Mouse (Mus musculus) kidney, embryonic 14.5 days (tissue): Measurements from ENCODE around the gene Slc31a2. TPM values are rescaled to one million over a fixed set of nuclear protein-coding genes. Genes with fewer than 3 reads are reported as not detected.

Source experiments
- ATAC-seq: fragments of 200-750 bp; cut with Nextera tagmentation; 2 replicates; pipeline ENCODE4 v1.8.0; 2017; ENCODE audit warnings: moderate number of reproducible peaks, mild to moderate bottlenecking, moderate TSS enrichment, moderate library complexity; ENCODE audit not compliant: low FRiP score, low TSS enrichment
- H3K27ac ChIP-seq: fragments of 300-500 bp; sonication (generic); 2 replicates; pipeline ENCODE4 v1.5.1; 2014; ENCODE audit warnings: low read depth, mild to moderate bottlenecking, low read length, moderate library complexity, mixed read lengths
- H3K27me3 ChIP-seq: fragments of 300-500 bp; sonication (generic); 2 replicates; pipeline ENCODE4 v1.6.1; 2014; ENCODE audit warnings: mild to moderate bottlenecking, low read length; ENCODE audit not compliant: control insufficient read depth, insufficient read depth
- H3K36me3 ChIP-seq: fragments of 300-500 bp; sonication (generic); 2 replicates; pipeline ENCODE4 v1.6.1; 2014; ENCODE audit warnings: low read length, mixed read lengths; ENCODE audit not compliant: control insufficient read depth, insufficient read depth
- H3K4me1 ChIP-seq: fragments of 300-500 bp; sonication (generic); 2 replicates; pipeline ENCODE4 v1.6.1; 2014; ENCODE audit warnings: low read length, mixed read lengths; ENCODE audit not compliant: control insufficient read depth, insufficient read depth
- H3K4me2 ChIP-seq: fragments of 300-500 bp; sonication (generic); replicated peaks from 2 replicates; pipeline ENCODE4 v1.6.1; 2014; ENCODE audit warnings: low read depth, mild to moderate bottlenecking, low read length
- H3K4me3 ChIP-seq: fragments of 300-500 bp; sonication (generic); 2 replicates; pipeline ENCODE4 v1.5.1; 2014; ENCODE audit warnings: mild to moderate bottlenecking, low read length
- H3K9ac ChIP-seq: fragments of 300-500 bp; sonication (generic); 2 replicates; pipeline ENCODE4 v1.6.1; 2014; ENCODE audit warnings: low read depth, mild to moderate bottlenecking, low read length, moderate library complexity
- H3K9me3 ChIP-seq: fragments of 300-500 bp; sonication (generic); 2 replicates; pipeline ENCODE4 v1.6.1; 2016; ENCODE audit warnings: low read length; ENCODE audit not compliant: control insufficient read depth
- WGBS: fragments of 180-500 bp; shearing (Covaris S2); extraction: QIAGEN DNeasy Blood & Tissue Kit; methylation state at CpG from one replicate; pipeline ENCODE4 v1.1.7; 2014; 5-methylcytosine and 5-hydroxymethylcytosine counted together
- polyA plus RNA-seq: library from polyadenylated mRNA; unstranded; fragments of >200 nt; fragmentation: Nextera tagmentation; extraction: Ambion mirVana; gene quantifications from 2 replicates; pipeline ENCODE4 v1.2.1, GENCODE M21; 2014

The Slc31a2 gene
- polyA plus RNA-seq, result 18.0 and 19.9 TPM in 2 replicates

- no peaks in the 10 kb centered on the region for H3K36me3 ChIP-seq
- H3K4me3 ChIP-seq, result no peak within 1 kb of the TSS
- 43% methylated on average over 2 of the region's 2 CpGs for WGBS
- no peak within 1 kb of the TSS for H3K9ac ChIP-seq
- peaks cover 3% of the 10 kb centered on the region; the same call in 1 of the 2 replicates for H3K4me1 ChIP-seq
- H3K4me2 ChIP-seq, result no peak within 1 kb of the TSS
- ATAC-seq, result no peak
- H3K27me3 ChIP-seq, result no peaks in the 10 kb centered on the region
- no peak within 1 kb of the TSS for H3K27ac ChIP-seq
- H3K9me3 ChIP-seq, result no peaks in the 10 kb centered on the region
Measured at GRCm38 (mm10) chr4:62262276-62262675, at the start of gene Slc31a2. Gene Slc31a2 (plus strand): TSS chr4:62262562.

DNA sequence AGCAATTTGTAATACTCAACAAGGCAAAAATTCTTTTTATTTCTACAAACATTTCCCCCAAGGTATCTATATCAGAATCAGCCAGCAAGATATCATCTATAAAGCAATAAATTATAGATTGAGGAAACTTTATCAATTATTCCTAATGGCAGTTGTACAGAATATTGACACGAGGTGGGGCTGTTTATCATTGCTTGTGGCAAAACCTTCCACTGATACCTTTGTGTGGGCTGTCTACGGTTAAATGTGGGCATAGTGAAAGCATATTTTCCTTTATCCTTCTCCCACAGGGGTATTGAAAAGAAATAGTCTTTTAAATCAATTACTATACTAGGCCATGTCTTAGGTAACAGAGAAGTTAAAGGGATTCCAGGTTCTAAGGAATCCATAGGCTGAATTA lies 48.9 kb upstream of the Slc31a2 start:
- Histone ChIP-seq H3K27ac (no peak overlapping the region), H3K4me3 (no peak overlapping the region), H3K36me3 (no peaks in the 10 kb centered on the region), H3K4me1 (0 out of 2 replicates have a peak, but pooled peaks cover 3% of the 10 kb centered on the region), H3K9ac (no peak overlapping the region), H3K27me3 (no peaks in the 10 kb centered on the region), H3K9me3 (no peaks in the 10 kb centered on the region), H3K4me2 (no peak overlapping the region)
- WGBS, result 80% methylated on average over 2 of the region's 2 CpGs
- ATAC-seq, result no peak

- 35% methylated on average over 10 of the region's 10 CpGs for WGBS
- no peaks in the 10 kb centered on the region for H3K4me1 ChIP-seq
- no peaks in the 10 kb centered on the region for H3K9me3 ChIP-seq
- H3K4me2 ChIP-seq, result no peak overlapping the region
- H3K27ac ChIP-seq, result no peak overlapping the region
- no peak for ATAC-seq
- no peaks in the 10 kb centered on the region for H3K27me3 ChIP-seq
- H3K4me3 ChIP-seq, result no peak overlapping the region
- H3K36me3 ChIP-seq, result no peaks in the 10 kb centered on the region
- H3K9ac ChIP-seq, result no peak overlapping the region
Measured at GRCm38 (mm10) chr4:62228391-62228790, 34.0 kb upstream of the Slc31a2 start.

GRCm38 (mm10) chr4:62229448-62229847 lies 32.9 kb upstream of the Slc31a2 start:
- Histone ChIP-seq H3K9ac (no peak overlapping the region), H3K27ac (no peak overlapping the region), H3K4me3 (no peak overlapping the region), H3K27me3 (no peaks in the 10 kb centered on the region), H3K4me1 (no peaks in the 10 kb centered on the region), H3K36me3 (no peaks in the 10 kb centered on the region), H3K4me2 (no peak overlapping the region), H3K9me3 (no peaks in the 10 kb centered on the region)
- ATAC-seq, result no peak
- 86% methylated on average over 7 of the region's 7 CpGs for WGBS

DNA sequence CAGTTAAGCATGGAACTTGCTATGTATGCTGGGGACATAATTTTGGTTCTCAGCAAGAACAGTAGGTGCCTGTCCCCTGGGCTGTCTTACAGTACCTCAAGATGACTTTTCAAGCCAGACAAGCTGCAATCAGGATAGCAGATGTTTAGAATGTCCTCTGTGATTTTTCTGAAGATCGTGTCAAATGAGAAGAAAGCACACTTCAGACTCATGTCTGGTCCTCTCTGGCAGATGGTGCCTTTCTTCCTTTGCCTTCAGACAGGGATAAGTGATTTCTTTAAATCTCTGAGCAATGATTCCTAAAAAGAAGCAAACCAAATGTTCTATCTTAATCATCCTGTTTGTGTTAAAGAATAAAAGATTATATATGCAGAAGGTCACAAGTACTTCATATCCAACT lies 32.2 kb upstream of the Slc31a2 start:
- no peak overlapping the region for H3K4me3 ChIP-seq
- 85% methylated on average over 1 of the region's 1 CpGs for WGBS
- H3K27ac ChIP-seq, result no peak overlapping the region
- H3K4me2 ChIP-seq, result no peak overlapping the region
- ATAC-seq, result no peak
- H3K4me1 ChIP-seq, result no peaks in the 10 kb centered on the region
- no peaks in the 10 kb centered on the region for H3K27me3 ChIP-seq
- no peaks in the 10 kb centered on the region for H3K9me3 ChIP-seq
- H3K9ac ChIP-seq, result no peak overlapping the region
- H3K36me3 ChIP-seq, result no peaks in the 10 kb centered on the region

DNA sequence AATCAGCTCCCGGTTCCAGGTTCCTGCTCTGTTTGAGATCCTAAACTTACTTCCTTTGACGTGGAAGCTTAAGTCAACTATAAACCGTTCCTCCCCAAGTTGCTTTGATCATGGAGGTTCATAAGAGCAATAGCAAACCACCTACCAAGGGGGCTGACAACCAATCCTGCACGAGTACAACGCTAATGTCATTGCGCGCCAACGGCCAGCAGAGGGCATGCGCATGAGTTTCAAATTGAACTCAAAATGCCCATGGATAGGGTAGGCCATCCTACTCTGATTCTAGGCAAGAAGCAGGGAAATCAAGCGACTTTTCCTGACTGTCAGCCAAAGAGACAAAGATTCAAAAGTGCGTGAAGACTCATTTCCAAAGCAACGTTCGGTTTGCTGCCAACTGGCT lies 31.6 kb upstream of the Slc31a2 start, which contains the start of gene Zfp37:
Gene Zfp37, minus strand, starts transcription at position 279 of the 400 bp plus-strand sequence.
- Histone ChIP-seq H3K9me3 (no peaks in the 10 kb centered on the region), H3K4me1 (no peaks in the 10 kb centered on the region), H3K27ac (no peak within 1 kb of the TSS), H3K9ac (no peak within 1 kb of the TSS), H3K36me3 (no peaks in the 10 kb centered on the region), H3K4me2 (no peak within 1 kb of the TSS), H3K27me3 (no peaks in the 10 kb centered on the region), H3K4me3 (no peak within 1 kb of the TSS)
- 77% methylated on average over 13 of the region's 13 CpGs for whole genome bisulfite sequencing
- ATAC-seq, result no peak

DNA sequence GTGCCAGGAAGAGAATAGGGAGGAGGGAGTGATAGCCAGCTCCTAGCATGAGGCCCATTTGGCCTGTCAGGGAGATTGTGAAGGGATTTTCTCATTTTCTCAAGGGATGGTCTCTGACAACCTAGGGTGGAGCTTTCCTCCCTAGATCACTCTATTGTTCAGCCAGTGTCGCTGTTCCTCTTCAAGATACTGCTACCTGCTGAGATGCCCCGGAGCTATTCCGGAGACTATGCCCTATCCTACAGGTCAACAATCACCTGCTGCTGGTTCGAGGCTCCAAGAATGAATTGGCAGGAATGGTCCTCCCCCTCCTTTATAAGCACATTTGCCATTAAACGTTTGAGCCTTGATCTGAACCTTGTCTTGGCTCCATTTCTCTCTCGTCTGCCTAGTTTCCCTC lies 21.8 kb upstream of the Slc31a2 start:
- H3K4me2 ChIP-seq, result no peak overlapping the region
- H3K27me3 ChIP-seq, result no peaks in the 10 kb centered on the region
- no peaks in the 10 kb centered on the region for H3K36me3 ChIP-seq
- no peaks in the 10 kb centered on the region for H3K4me1 ChIP-seq
- H3K27ac ChIP-seq, result no peak overlapping the region
- no peak overlapping the region for H3K9ac ChIP-seq
- H3K4me3 ChIP-seq, result no peak overlapping the region
- ATAC-seq, result no peak
- 58% methylated on average over 6 of the region's 6 CpGs for WGBS
- H3K9me3 ChIP-seq, result no peaks in the 10 kb centered on the region

- H3K36me3 ChIP-seq, result no peaks in the 10 kb centered on the region
- no peaks in the 10 kb centered on the region for H3K9me3 ChIP-seq
- no peak overlapping the region for H3K27ac ChIP-seq
- no peak overlapping the region for H3K4me2 ChIP-seq
- ATAC-seq, result no peak
- 30% methylated on average over 4 of the region's 4 CpGs for WGBS
- no peaks in the 10 kb centered on the region for H3K27me3 ChIP-seq
- no peaks in the 10 kb centered on the region for H3K4me1 ChIP-seq
- H3K4me3 ChIP-seq, result no peak overlapping the region
- H3K9ac ChIP-seq, result no peak overlapping the region
Measured at GRCm38 (mm10) chr4:62248328-62248727, 14.0 kb upstream of the Slc31a2 start.

GRCm38 (mm10) chr4:62250896-62251544 lies 11.3 kb upstream of the Slc31a2 start:
- Histone ChIP-seq H3K27me3 (no peaks in the 10 kb centered on the region), H3K9me3 (no peaks in the 10 kb centered on the region), H3K9ac (no peak overlapping the region), H3K36me3 (no peaks in the 10 kb centered on the region), H3K27ac (no peak overlapping the region), H3K4me1 (no peaks in the 10 kb centered on the region), H3K4me3 (no peak overlapping the region), H3K4me2 (no peak overlapping the region)
- no peak for ATAC-seq
- 38% methylated on average over 3 of the region's 3 CpGs for WGBS
